Mouse (Mus musculus) neutrophil, adult 5-6 weeks (primary cell): ENCODE data around the gene Cdk5rap1. TPM values are rescaled to one million over a fixed set of nuclear protein-coding genes. Genes with fewer than 3 reads are reported as not detected.
"Not testable (repeated sequence)": the region's sequence is repeated elsewhere in the genome, so short reads cannot be mapped to it uniquely, and the experiment has no call there.

ENCODE experiments used
- ATAC-seq: fragments of 151-379, 151-347 bp; 2 replicates; pipeline ENCODE4 v1.8.0; 2017; ENCODE audit warnings: mild to moderate bottlenecking, moderate TSS enrichment; ENCODE audit not compliant: insufficient number of reproducible peaks, poor library complexity, low FRiP score, severe bottlenecking; ENCODE audit errors: extremely low read depth
- total RNA-seq: library from RNA; stranded (forward); fragments of 200-1000 nt; gene quantifications from 2 replicates; pipeline ENCODE4 v1.2.3, GENCODE M21; 2017

The Cdk5rap1 gene
- total RNA-seq, 1 experiment from 2014 or later: 10.1 TPM

- ATAC-seq: no peak
Observed at GRCm38 (mm10) chr2:154390180-154390964, 17.6 kb upstream of the Cdk5rap1 start.

- ATAC-seq: no peak
Observed at GRCm38 (mm10) chr2:154379103-154379502, 6.3 kb upstream of the Cdk5rap1 start.

GRCm38 (mm10) chr2:154374807-154375601, 2.2 kb upstream of the Cdk5rap1 start:
- ATAC-seq: no peak

GRCm38 (mm10) chr2:154373961-154374632, 1.3 kb upstream of the Cdk5rap1 start:
- 0 out of 2 replicates have a peak, but pooled peaks have one; percentile 36 for ATAC-seq

GRCm38 (mm10) chr2:154372151-154372829, 520 bp downstream of the Cdk5rap1 start:
- peak; percentile 89 for ATAC-seq

GRCm38 (mm10) chr2:154367510-154367909, 5.3 kb downstream of the Cdk5rap1 start:
- no peak for ATAC-seq

- ATAC-seq: not testable (repeated sequence)
Observed at GRCm38 (mm10) chr2:154354000-154354425, 18.8 kb downstream of the Cdk5rap1 start.

- ATAC-seq: no peak
Observed at GRCm38 (mm10) chr2:154348152-154348551, 24.7 kb downstream of the Cdk5rap1 start.

- ATAC-seq: no peak
Observed at GRCm38 (mm10) chr2:154339356-154339755, 33.5 kb downstream of the Cdk5rap1 start.

GRCm38 (mm10) chr2:154338161-154338560, 34.6 kb downstream of the Cdk5rap1 start:
- ATAC-seq: no peak

GRCm38 (mm10) chr2:154335572-154335971, 37.2 kb downstream of the Cdk5rap1 start:
- ATAC-seq: no peak

- ATAC-seq: no peak
Observed at GRCm38 (mm10) chr2:154326852-154327251, 46.0 kb downstream of the Cdk5rap1 start.

GRCm38 (mm10) chr2:154313771-154314170, 59.0 kb downstream of the Cdk5rap1 start:
- ATAC-seq: peak; percentile 39; the same call in 1 of the 2 replicates

- not testable (repeated sequence) for ATAC-seq
Observed at GRCm38 (mm10) chr2:154306927-154307326, 65.9 kb downstream of the Cdk5rap1 start, which contains the start of gene Bpifb9b. Gene Bpifb9b (plus strand): TSS chr2:154307227.

- not testable (repeated sequence) for ATAC-seq
Observed at GRCm38 (mm10) chr2:154304604-154305003, 68.2 kb downstream of the Cdk5rap1 start.

- no peak for ATAC-seq
Observed at GRCm38 (mm10) chr2:154301763-154302162, 71.0 kb downstream of the Cdk5rap1 start.

GRCm38 (mm10) chr2:154300496-154300895, 72.3 kb downstream of the Cdk5rap1 start:
- ATAC-seq: peak; percentile 73; the same call in 1 of the 2 replicates

- not testable (repeated sequence) for ATAC-seq
Observed at GRCm38 (mm10) chr2:154294746-154295145, 78.1 kb downstream of the Cdk5rap1 start.

GRCm38 (mm10) chr2:154292833-154293232, 80.0 kb downstream of the Cdk5rap1 start:
- ATAC-seq: no peak
